Mouse (Mus musculus): ENCODE measurements around the gene Cntn2.
"Not testable (repeated sequence)": the region's sequence is repeated elsewhere in the genome, so short reads cannot be mapped to it uniquely, and the experiment has no call there.

DNA sequence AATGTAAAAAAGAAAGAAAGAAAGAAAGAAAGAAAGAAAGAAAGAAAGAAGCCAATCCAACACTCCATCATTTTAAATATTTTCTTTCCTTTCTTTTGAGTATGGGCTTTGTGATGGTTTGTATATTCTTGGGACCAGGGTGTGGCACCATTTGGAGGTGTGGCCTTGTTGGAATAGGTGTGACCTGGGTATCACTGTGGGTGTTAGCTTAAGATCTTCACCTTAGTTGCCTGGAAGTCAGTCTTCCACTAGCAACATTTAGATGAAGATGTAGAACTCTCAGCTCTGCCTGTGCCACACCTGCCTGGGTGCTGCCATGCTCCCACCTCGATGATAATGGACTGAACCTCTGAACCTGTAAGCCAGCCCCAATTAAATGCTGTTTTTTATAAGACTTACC, 73.0 kb downstream of the Cntn2 start:
- not testable (repeated sequence) for TF ChIP-seq CTCF (IDR thresholded peaks at IDR 0.05; ENCODE audit: insufficient read depth, low read length); POLR2A (IDR thresholded peaks at IDR 0.05; ENCODE audit: borderline replicate concordance, extremely low read depth, low read depth, low read length)

Measured in lung, adult 2 months (tissue).